Mouse (Mus musculus): ENCODE measurements around the gene Rhbg. TPM values are rescaled to one million over a fixed set of nuclear protein-coding genes. Genes with fewer than 3 reads are reported as not detected.

The Rhbg gene
- total and polyA plus RNA-seq, 3 experiments = not detected

DNA sequence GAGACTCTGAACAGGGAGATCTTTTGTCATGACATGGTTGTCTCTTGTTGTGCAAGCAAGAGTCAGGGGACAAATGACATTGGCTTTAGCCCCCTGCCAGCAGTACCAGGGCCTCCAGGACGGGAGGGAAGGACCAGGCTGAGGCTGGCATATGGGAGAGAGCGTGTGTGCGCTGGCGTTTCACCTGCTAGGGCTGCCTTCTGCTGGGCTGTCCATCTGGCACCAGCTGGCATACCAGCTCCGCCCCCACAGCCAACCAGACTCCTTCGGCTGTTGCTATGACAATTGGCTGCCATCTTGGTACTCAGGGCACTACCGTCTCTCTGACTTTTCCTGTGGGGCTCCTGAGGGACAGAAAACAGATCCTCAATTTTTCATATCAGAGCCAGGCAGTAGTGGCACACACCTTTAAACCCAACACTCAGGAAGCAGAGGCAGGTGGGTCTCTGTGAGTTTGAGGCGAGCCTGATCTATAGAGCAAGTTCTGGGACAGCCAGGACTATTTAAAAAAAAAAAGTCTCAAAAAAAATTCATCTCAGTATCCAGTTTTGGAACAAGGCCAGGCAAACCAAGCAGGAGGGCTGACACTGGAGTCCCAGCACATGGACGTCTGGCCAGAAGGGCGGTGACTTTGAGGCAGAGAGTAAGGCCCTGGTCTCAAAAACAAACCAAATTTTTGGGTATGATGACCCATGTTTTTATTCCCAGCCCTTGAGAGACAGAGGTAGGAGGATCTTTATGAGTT, 28.2 kb downstream of the Rhbg start:
- no peaks in the 10 kb centered on the region for H3K79me2 ChIP-seq (ENCODE audit: control insufficient read depth, insufficient read depth, low read length, poor library complexity)
- no peak for TF ChIP-seq UBTF (IDR thresholded peaks at IDR 0.05; ENCODE audit: borderline replicate concordance, insufficient read depth, low read depth, low read length)
- TF ChIP-seq GATA1 (IDR thresholded peaks at IDR 0.05; ENCODE audit: low read depth, low read length) = no peak
- TF ChIP-seq SIN3A (IDR thresholded peaks at IDR 0.05; ENCODE audit: low read length) = no peak
- no peak for TF ChIP-seq NELFE (IDR thresholded peaks at IDR 0.05; ENCODE audit: low read depth, low read length)
- TF ChIP-seq MYC (IDR thresholded peaks at IDR 0.05; ENCODE audit: low read depth, low read length) = no peak
- no peak for TF ChIP-seq USF1 (IDR thresholded peaks at IDR 0.05; ENCODE audit: low read depth, low read length)
- TF ChIP-seq HCFC1 (IDR thresholded peaks at IDR 0.05; ENCODE audit: low read depth, low read length) = no peak
- no peak for TF ChIP-seq TCF12 (IDR thresholded peaks at IDR 0.05; ENCODE audit: low read depth, low read length)
- TF ChIP-seq EP300 (IDR thresholded peaks at IDR 0.05; ENCODE audit: low read depth in 1 of 2, low read length in 2 of 2) = no peak
- TF ChIP-seq POLR2AphosphoS2 (IDR thresholded peaks at IDR 0.05; ENCODE audit: low read length) = no peak
- TF ChIP-seq SMC3 (IDR thresholded peaks at IDR 0.05; ENCODE audit: low read depth, low read length) = no peak
- no peak for TF ChIP-seq NRF1 (IDR thresholded peaks at IDR 0.05; ENCODE audit: insufficient read depth, low read depth, low read length, poor library complexity, severe bottlenecking)
- no peak for TF ChIP-seq ZKSCAN1 (IDR thresholded peaks at IDR 0.05; ENCODE audit: low read depth, low read length)
- TF ChIP-seq RAD21 (IDR thresholded peaks at IDR 0.05; ENCODE audit: low read depth, low read length) = no peak
- no peak for TF ChIP-seq JUND (IDR thresholded peaks at IDR 0.05; ENCODE audit: low read depth, low read length)
- H3K27ac ChIP-seq (ENCODE audit: control insufficient read depth, low read depth, low read length) = no peak overlapping the region
- no peak overlapping the region for H3K4me3 ChIP-seq (ENCODE audit: control insufficient read depth in 1 of 2, insufficient read depth in 1 of 2, low read depth in 2 of 2, low read length in 2 of 2)
- DNase-seq (ENCODE audit: low read depth, low spot score) = no peak
- no peaks in the 10 kb centered on the region for H3K36me3 ChIP-seq (ENCODE audit: control insufficient read depth in 1 of 2, insufficient read depth in 2 of 2, low read length in 2 of 2)
- peaks cover 10 to 21% of the 10 kb centered on the region in 2 experiments for H3K27me3 ChIP-seq (ENCODE audit: control insufficient read depth in 1 of 2, insufficient read depth in 2 of 2, low read length in 2 of 2)
- H3K9me3 ChIP-seq (replicated peaks; ENCODE audit: insufficient read depth, low read length) = no peaks in the 10 kb centered on the region
- H3K9ac ChIP-seq (ENCODE audit: control insufficient read depth, low read depth, low read length, poor library complexity, severe bottlenecking) = no peak overlapping the region
- H3K4me1 ChIP-seq (ENCODE audit: control insufficient read depth in 1 of 2, insufficient read depth in 2 of 2, low read length in 2 of 2) = no peaks in the 10 kb centered on the region

DNA sequence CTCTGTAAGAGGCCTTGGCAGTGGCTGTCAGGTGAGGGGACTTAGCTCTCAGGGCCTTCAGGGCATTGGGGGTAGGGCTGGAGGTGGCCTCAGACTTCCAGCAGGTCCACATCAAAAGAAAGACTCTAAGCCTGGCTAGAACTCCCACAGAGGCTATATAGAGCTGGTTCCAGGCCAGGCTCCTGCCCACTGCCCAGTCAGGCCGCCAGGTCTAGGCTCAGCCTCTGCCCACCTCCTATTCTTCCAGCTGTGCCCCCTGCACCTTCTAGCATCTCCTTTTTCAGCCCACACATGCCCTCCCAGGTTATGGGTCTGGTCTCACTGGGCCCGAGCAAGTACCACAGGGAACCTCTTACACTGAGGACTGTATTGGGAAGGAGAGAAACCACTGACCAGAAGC, 29.6 kb downstream of the Rhbg start:
- Histone ChIP-seq H3K4me1 (ENCODE audit: control insufficient read depth in 1 of 2, insufficient read depth in 2 of 2, low read length in 2 of 2) (no peaks in the 10 kb centered on the region), H3K9me3 (replicated peaks; ENCODE audit: insufficient read depth, low read length) (no peaks in the 10 kb centered on the region), H3K27ac (ENCODE audit: control insufficient read depth, low read depth, low read length) (no peak overlapping the region), H3K9ac (ENCODE audit: control insufficient read depth, low read depth, low read length, poor library complexity, severe bottlenecking) (no peak overlapping the region), H3K79me2 (ENCODE audit: control insufficient read depth, insufficient read depth, low read length, poor library complexity) (no peaks in the 10 kb centered on the region), H3K4me3 (ENCODE audit: control insufficient read depth in 1 of 2, insufficient read depth in 1 of 2, low read depth in 2 of 2, low read length in 2 of 2) (no peak overlapping the region), H3K36me3 (ENCODE audit: control insufficient read depth in 1 of 2, insufficient read depth in 2 of 2, low read length in 2 of 2) (no peaks in the 10 kb centered on the region), H3K27me3 (ENCODE audit: control insufficient read depth in 1 of 2, insufficient read depth in 2 of 2, low read length in 2 of 2) (peaks cover 10 to 15% of the 10 kb centered on the region in 2 experiments)
- no peak for TF ChIP-seq UBTF (IDR thresholded peaks at IDR 0.05; ENCODE audit: borderline replicate concordance, insufficient read depth, low read depth, low read length)
- no peak for TF ChIP-seq HCFC1 (IDR thresholded peaks at IDR 0.05; ENCODE audit: low read depth, low read length)
- TF ChIP-seq MYB (IDR thresholded peaks at IDR 0.05; ENCODE audit: low read depth, low read length) = no peak
- TF ChIP-seq RAD21 (IDR thresholded peaks at IDR 0.05; ENCODE audit: low read depth, low read length) = no peak
- TF ChIP-seq CTCF (IDR thresholded peaks at IDR 0.05 in 2 of 3, conservative IDR thresholded peaks at IDR 0.05 in 1 of 3; ENCODE audit: control insufficient read depth in 1 of 3, insufficient read depth in 1 of 3, low read depth in 2 of 3, low read length in 3 of 3, poor library complexity in 1 of 3, severe bottlenecking in 1 of 3) = no peak
- TF ChIP-seq NELFE (IDR thresholded peaks at IDR 0.05; ENCODE audit: low read depth, low read length) = no peak
- TF ChIP-seq TBP (IDR thresholded peaks at IDR 0.05; ENCODE audit: low read depth, low read length) = no peak
- no peak for TF ChIP-seq EP300 (IDR thresholded peaks at IDR 0.05; ENCODE audit: low read depth in 1 of 2, low read length in 2 of 2)
- no peak for DNase-seq (ENCODE audit: low read depth, low spot score)

Measured in MEL (cell line).